Mouse (Mus musculus) neutrophil, adult 5-6 weeks (primary cell): ENCODE results near the gene Akap9. TPM values are rescaled to one million over a fixed set of nuclear protein-coding genes. Genes with fewer than 3 reads are reported as not detected.
"Not testable (repeated sequence)": the region's sequence is repeated elsewhere in the genome, so short reads cannot be mapped to it uniquely, and the experiment has no call there.

Experiments used
- ATAC-seq: fragments of 151-379, 151-347 bp; 2 replicates; pipeline ENCODE4 v1.8.0; 2017; ENCODE audit warnings: mild to moderate bottlenecking, moderate TSS enrichment; ENCODE audit not compliant: insufficient number of reproducible peaks, poor library complexity, low FRiP score, severe bottlenecking; ENCODE audit errors: extremely low read depth
- total RNA-seq: library from RNA; stranded (forward); fragments of 200-1000 nt; gene quantifications from 2 replicates; pipeline ENCODE4 v1.2.3, GENCODE M21; 2017

The Akap9 gene
- total RNA-seq, 1 experiment from 2014 or later = 130 TPM

- peak; percentile 4; the same call in 1 of the 2 replicates for ATAC-seq
Observed at GRCm38 (mm10) chr5:4103626-4104340, 175.9 kb downstream of the Akap9 start.

GRCm38 (mm10) chr5:4104341-4105040 lies 176.6 kb downstream of the Akap9 start, which contains the start of gene Cyp51:
Cyp51 (minus strand) TSS chr5:4104746.
- peak; percentile 91 for ATAC-seq

DNA sequence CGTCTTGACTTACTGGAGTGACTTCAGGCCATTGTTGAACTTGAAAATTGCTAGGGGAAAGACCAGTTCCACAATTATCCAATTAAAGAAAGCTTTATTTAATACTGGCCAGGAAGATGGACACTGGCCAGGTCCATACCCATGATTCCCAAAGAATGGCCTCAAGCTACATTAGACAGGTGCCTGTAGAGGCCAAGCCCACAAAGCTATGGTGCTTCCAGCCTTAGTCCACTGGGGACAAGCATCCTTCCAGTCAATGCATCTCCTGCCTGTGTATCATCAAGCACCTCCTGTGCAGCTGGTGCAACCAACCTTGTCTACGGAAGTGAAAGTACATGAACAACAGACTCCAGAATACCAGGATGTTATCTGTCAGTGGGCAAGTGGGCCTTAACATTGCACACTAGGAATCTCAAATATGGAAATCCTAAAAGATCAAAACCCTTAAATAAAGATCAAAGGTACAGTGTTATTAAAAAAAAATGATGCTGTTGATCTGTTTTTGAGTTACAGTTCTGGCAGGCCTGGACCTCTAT lies 177.9 kb downstream of the Akap9 start:
- ATAC-seq = no peak

DNA sequence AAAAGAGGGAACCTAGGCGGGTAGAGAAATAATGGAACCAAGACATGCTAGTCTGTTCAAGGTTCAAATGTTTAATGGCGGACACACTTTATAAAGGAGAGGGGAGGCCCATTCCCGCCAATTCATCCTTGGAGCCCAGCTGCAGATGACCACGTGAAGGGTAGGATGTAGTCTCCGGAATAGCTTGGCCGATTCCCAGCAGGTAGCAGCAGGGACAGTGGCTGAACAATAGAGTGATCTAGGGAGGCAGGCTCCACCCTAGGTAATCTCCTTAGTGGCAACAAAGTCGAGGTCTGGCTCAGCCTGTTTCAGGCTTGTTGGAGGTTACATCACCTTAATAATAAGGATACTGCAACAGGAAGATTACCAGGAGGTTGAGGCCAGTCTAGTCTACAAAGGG lies 179.2 kb downstream of the Akap9 start:
- not testable (repeated sequence) for ATAC-seq

GRCm38 (mm10) chr5:4112570-4113098 lies 184.8 kb downstream of the Akap9 start:
- ATAC-seq = peak; percentile 9; the same call in 1 of the 2 replicates

Other genes with a start within 250 kb of the Akap9 start
- 46.7 and 48.1 TPM in 2 replicates for gene Ankib1, start 125.1 kb upstream of the Akap9 start, total RNA-seq
- 106 and 110 TPM in 2 replicates for gene Krit1, start 124.9 kb upstream of the Akap9 start, total RNA-seq
- 1.2 and 1.5 TPM in 2 replicates for gene Lrrd1, start 82.9 kb upstream of the Akap9 start, total RNA-seq
- gene Mterf1a, start 34.1 kb upstream of the Akap9 start, total RNA-seq = 27.6 and 29.1 TPM in 2 replicates
- 12.3 and 14.3 TPM in 2 replicates for gene Cyp51, start 176.7 kb downstream of the Akap9 start, total RNA-seq